Mouse (Mus musculus) lung, postnatal 4 days (tissue): ENCODE data around the gene Tmem109.

ENCODE experiments used
- DNase-seq, 2 experiments: peaks; one replicate each; pipeline ENCODE4 v3.0.0; 2021

Gene Tmem109

GRCm38 (mm10) chr19:10881426-10882154 is at the start of gene Tmem109:
Gene Tmem109 (minus strand): TSS chr19:10882001.
- DNase-seq, result peak; percentile 93 to 96

- DNase-seq, result no peak
These were observed 48.8 kb upstream of the Tmem109 start for GRCm38 (mm10) chr19:10930641-10931040.

- no peak for DNase-seq
These were observed 44.9 kb upstream of the Tmem109 start for GRCm38 (mm10) chr19:10926666-10927065.

- DNase-seq, result no peak
These were observed 44.4 kb upstream of the Tmem109 start for GRCm38 (mm10) chr19:10926123-10926621.

- no peak for DNase-seq
These were observed 42.4 kb upstream of the Tmem109 start for GRCm38 (mm10) chr19:10924220-10924619.

GRCm38 (mm10) chr19:10921058-10921457 is 39.3 kb upstream of the Tmem109 start:
- DNase-seq, result no peak

- DNase-seq, result no peak
These were observed 38.7 kb upstream of the Tmem109 start, which contains the start of gene Zp1 for GRCm38 (mm10) chr19:10920532-10920931. Gene Zp1 (minus strand): TSS chr19:10920632.

GRCm38 (mm10) chr19:10918321-10918991 is 36.7 kb upstream of the Tmem109 start:
- DNase-seq, result no peak

- no peak for DNase-seq
These were observed 34.7 kb upstream of the Tmem109 start for GRCm38 (mm10) chr19:10916506-10916905.

- DNase-seq, result no peak
These were observed 33.1 kb upstream of the Tmem109 start for GRCm38 (mm10) chr19:10914870-10915269.

- DNase-seq, result no peak
These were observed 32.5 kb upstream of the Tmem109 start for GRCm38 (mm10) chr19:10914291-10914690.

- peak; percentile 39 to 77 for DNase-seq
These were observed 27.4 kb upstream of the Tmem109 start for GRCm38 (mm10) chr19:10909087-10909721.

GRCm38 (mm10) chr19:10907891-10908290 is 26.1 kb upstream of the Tmem109 start:
- DNase-seq, result peak; percentile 49 to 69

- no peak for DNase-seq
These were observed 23.9 kb upstream of the Tmem109 start for GRCm38 (mm10) chr19:10905728-10906000.

GRCm38 (mm10) chr19:10904927-10905727 is 23.3 kb upstream of the Tmem109 start:
- DNase-seq, result peak; percentile 71 to 91

- DNase-seq, result no peak
These were observed 22.7 kb upstream of the Tmem109 start for GRCm38 (mm10) chr19:10904512-10904911.

GRCm38 (mm10) chr19:10901046-10901445 is 19.2 kb upstream of the Tmem109 start:
- DNase-seq, result no peak

- DNase-seq, result no peak
These were observed 18.5 kb upstream of the Tmem109 start for GRCm38 (mm10) chr19:10900315-10900714.

- DNase-seq, result no peak
These were observed 15.7 kb upstream of the Tmem109 start for GRCm38 (mm10) chr19:10897491-10897890.

- no peak for DNase-seq
These were observed 15.0 kb upstream of the Tmem109 start for GRCm38 (mm10) chr19:10896849-10897248.

- no peak for DNase-seq
These were observed 13.9 kb upstream of the Tmem109 start for GRCm38 (mm10) chr19:10895708-10896107.

- DNase-seq, result peak; percentile 98
These were observed 13.3 kb upstream of the Tmem109 start, which contains the start of gene Prpf19 for GRCm38 (mm10) chr19:10895016-10895528. Gene Prpf19 (plus strand): TSS chr19:10895231.

GRCm38 (mm10) chr19:10892201-10892600 is 10.4 kb upstream of the Tmem109 start:
- DNase-seq, result no peak
